Mouse (Mus musculus): ENCODE measurements around the gene Cfap54. TPM values are rescaled to one million over a fixed set of nuclear protein-coding genes. Genes with fewer than 3 reads are reported as not detected.

Cfap54 gene
- total RNA-seq, 2 experiments from 2014 or later: 21.4 to 23.4 TPM

- no peak overlapping the region for H3K4me3 ChIP-seq
- no peak for DNase-seq (ENCODE audit: extremely low spot score in 1 of 2, low spot score in 2 of 2)
- intact Hi-C loops (cut with DNase I): no loop called here
- no peak for TF ChIP-seq CTCF (IDR thresholded peaks at IDR 0.05)
- H3K27ac ChIP-seq: no peak overlapping the region
Measured at GRCm38 (mm10) chr10:93116636-93117035, 35.2 kb upstream of the Cfap54 start.

GRCm38 (mm10) chr10:93115743-93116142, 34.3 kb upstream of the Cfap54 start:
- no peak overlapping the region for H3K4me3 ChIP-seq
- H3K27ac ChIP-seq: no peak overlapping the region
- intact Hi-C loops (cut with DNase I): no loop called here
- no peak for DNase-seq (ENCODE audit: extremely low spot score in 1 of 2, low spot score in 2 of 2)
- TF ChIP-seq CTCF (IDR thresholded peaks at IDR 0.05): no peak

- intact Hi-C loops (cut with DNase I): no loop called here
- TF ChIP-seq CTCF (IDR thresholded peaks at IDR 0.05): no peak
- Histone ChIP-seq H3K4me3 (no peak overlapping the region), H3K27ac (no peak overlapping the region)
- DNase-seq (ENCODE audit: extremely low spot score in 1 of 2, low spot score in 2 of 2): no peak
Measured at GRCm38 (mm10) chr10:93114782-93115181, 33.4 kb upstream of the Cfap54 start.

- intact Hi-C loops (cut with DNase I): no loop called here
- H3K27ac ChIP-seq: no peak overlapping the region
- no peak for TF ChIP-seq CTCF (IDR thresholded peaks at IDR 0.05)
- H3K4me3 ChIP-seq: no peak overlapping the region
- DNase-seq (ENCODE audit: extremely low spot score in 1 of 2, low spot score in 2 of 2): no peak
Measured at GRCm38 (mm10) chr10:93113968-93114367, 32.5 kb upstream of the Cfap54 start.

- TF ChIP-seq CTCF (IDR thresholded peaks at IDR 0.05): no peak
- intact Hi-C loops (cut with DNase I): no loop called here
- H3K4me3 ChIP-seq: no peak overlapping the region
- no peak overlapping the region for H3K27ac ChIP-seq
- DNase-seq (ENCODE audit: extremely low spot score in 1 of 2, low spot score in 2 of 2): no peak
Measured at GRCm38 (mm10) chr10:93112021-93112420, 30.6 kb upstream of the Cfap54 start.

- intact Hi-C loops (cut with DNase I): no loop called here
- no peak overlapping the region for H3K4me3 ChIP-seq
- no peak overlapping the region for H3K27ac ChIP-seq
- no peak for TF ChIP-seq CTCF (IDR thresholded peaks at IDR 0.05)
- no peak for DNase-seq (ENCODE audit: extremely low spot score in 1 of 2, low spot score in 2 of 2)
Measured at GRCm38 (mm10) chr10:93111412-93111811, 30.0 kb upstream of the Cfap54 start.

- Histone ChIP-seq H3K4me3 (no peak overlapping the region), H3K27ac (no peak overlapping the region)
- no peak for TF ChIP-seq CTCF (IDR thresholded peaks at IDR 0.05)
- DNase-seq (ENCODE audit: extremely low spot score in 1 of 2, low spot score in 2 of 2): no peak
- intact Hi-C loops (cut with DNase I): no loop called here
Measured at GRCm38 (mm10) chr10:93105358-93105757, 23.9 kb upstream of the Cfap54 start.

- H3K27ac ChIP-seq: peak overlapping the region; percentile 48; the same call in 1 of the 2 replicates
- peak in 1 of 2 experiments; percentile 51 for DNase-seq (ENCODE audit: extremely low spot score in 1 of 2, low spot score in 2 of 2)
- intact Hi-C loops (cut with DNase I): no loop called here
- H3K4me3 ChIP-seq: no peak overlapping the region
- TF ChIP-seq CTCF (IDR thresholded peaks at IDR 0.05): no peak
Measured at GRCm38 (mm10) chr10:93104357-93104756, 22.9 kb upstream of the Cfap54 start.

- intact Hi-C loops (cut with DNase I): no loop called here
- no peak overlapping the region for H3K4me3 ChIP-seq
- peak overlapping the region; percentile 48; the same call in 1 of the 2 replicates for H3K27ac ChIP-seq
- peak in 1 of 2 experiments; percentile 16 for DNase-seq (ENCODE audit: extremely low spot score in 1 of 2, low spot score in 2 of 2)
- TF ChIP-seq CTCF (IDR thresholded peaks at IDR 0.05): no peak
Measured at GRCm38 (mm10) chr10:93103676-93104075, 22.3 kb upstream of the Cfap54 start.

- H3K4me3 ChIP-seq: no peak overlapping the region
- no peak for TF ChIP-seq CTCF (IDR thresholded peaks at IDR 0.05)
- no peak for DNase-seq (ENCODE audit: extremely low spot score in 1 of 2, low spot score in 2 of 2)
- H3K27ac ChIP-seq: no peak overlapping the region
- intact Hi-C loops (cut with DNase I): no loop called here
Measured at GRCm38 (mm10) chr10:93102321-93102720, 20.9 kb upstream of the Cfap54 start.

GRCm38 (mm10) chr10:93098211-93098805, 16.9 kb upstream of the Cfap54 start:
- H3K4me3 ChIP-seq: no peak overlapping the region
- H3K27ac ChIP-seq: no peak overlapping the region
- DNase-seq (ENCODE audit: extremely low spot score in 1 of 2, low spot score in 2 of 2): no peak
- intact Hi-C loops (cut with DNase I): no loop called here
- no peak for TF ChIP-seq CTCF (IDR thresholded peaks at IDR 0.05)

- TF ChIP-seq CTCF (IDR thresholded peaks at IDR 0.05): no peak
Measured at GRCm38 (mm10) chr10:93097439-93097838, 16.0 kb upstream of the Cfap54 start.

GRCm38 (mm10) chr10:93095827-93096226, 14.4 kb upstream of the Cfap54 start:
- no peak overlapping the region for H3K4me3 ChIP-seq
- H3K27ac ChIP-seq: no peak overlapping the region
- no peak for TF ChIP-seq CTCF (IDR thresholded peaks at IDR 0.05)
- intact Hi-C loops (cut with DNase I): no loop called here
- no peak for DNase-seq (ENCODE audit: extremely low spot score in 1 of 2, low spot score in 2 of 2)

More at GRCm38 (mm10) chr10:93097439-93097838, 16.0 kb upstream of the Cfap54 start:
- Histone ChIP-seq H3K27ac (no peak overlapping the region), H3K4me3 (no peak overlapping the region)
- DNase-seq (ENCODE audit: extremely low spot score in 1 of 2, low spot score in 2 of 2): no peak
- intact Hi-C loops (cut with DNase I): no loop called here
